Mouse (Mus musculus) large intestine, adult 2 months (tissue): ENCODE data around the gene Lacc1. TPM values are rescaled to one million over a fixed set of nuclear protein-coding genes. Genes with fewer than 3 reads are reported as not detected.
"Not testable (repeated sequence)": the region's sequence is repeated elsewhere in the genome, so short reads cannot be mapped to it uniquely, and the experiment has no call there.

Experiments
- DNase-seq: peaks from one replicate; pipeline ENCODE4 v3.0.0-alpha.2; 2012; ENCODE audit warnings: low read depth, low spot score
- WGBS: fragments of 180-500 bp; shearing (Covaris S2); methylation state at CpG from one replicate; pipeline ENCODE4 v1.1.7; 2018; 5-methylcytosine and 5-hydroxymethylcytosine counted together
- polyA plus RNA-seq: library from polyadenylated mRNA; depleted of rRNA; stranded (reverse); fragments of >200 nt; gene quantifications from 2 replicates; pipeline ENCODE4 v1.2.3, GENCODE M21; 2012; rRNA removed

Lacc1 gene
- 4.4 and 5.2 TPM in 2 replicates for polyA plus RNA-seq

DNA sequence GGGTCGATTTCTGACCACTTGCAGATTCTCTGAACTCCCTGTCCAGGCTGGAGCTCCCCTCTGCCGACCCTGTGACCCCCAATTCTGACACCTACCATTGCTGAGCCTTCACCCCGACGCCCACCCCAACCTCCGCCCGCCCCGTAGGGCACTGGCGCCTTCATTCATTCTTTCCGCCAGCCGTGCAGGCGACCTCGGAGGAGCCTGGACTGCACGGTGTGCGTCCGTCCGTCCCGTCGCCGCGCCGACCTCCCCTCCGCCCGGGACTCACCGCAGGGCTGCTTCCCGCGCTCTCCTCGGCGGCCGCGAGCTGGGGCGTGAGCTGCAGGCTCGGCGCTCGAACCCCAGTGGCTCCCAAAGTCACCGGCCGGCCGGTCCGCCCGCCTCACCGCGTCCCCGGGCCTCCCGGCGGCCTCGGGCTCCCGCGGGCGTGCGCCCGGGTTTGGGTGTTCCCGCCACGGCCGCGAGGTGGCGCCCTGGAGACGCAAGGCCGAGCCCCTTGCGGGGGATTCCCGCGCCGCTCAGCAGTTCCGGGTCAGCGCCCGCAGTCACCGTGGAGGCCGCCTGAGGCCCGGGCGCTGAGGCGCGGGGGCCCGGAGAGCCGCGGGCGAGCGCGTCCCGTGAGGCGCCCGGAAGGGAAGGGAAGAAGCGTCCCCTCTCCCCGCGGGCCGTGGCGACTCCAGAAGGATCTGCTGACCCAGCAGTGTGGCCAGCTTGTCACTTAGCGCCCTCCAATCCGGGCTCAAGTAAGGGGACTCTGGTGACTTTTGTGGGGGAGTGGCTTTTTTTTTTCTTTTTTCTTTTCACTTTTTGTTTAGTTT, at the start of gene Lacc1, which contains the start of gene Ccdc122:
Gene Lacc1, minus strand, starts transcription at position 679 of the 821 bp plus-strand sequence.
Gene Ccdc122, plus strand, starts transcription at position 547 of the 821 bp plus-strand sequence.
- 1% methylated on average over 85 of the region's 86 CpGs for WGBS

GRCm38 (mm10) chr14:77081248-77081647, 44.5 kb upstream of the Lacc1 start:
- no peak for DNase-seq
- WGBS: 91% methylated on average over 5 of the region's 5 CpGs

More for the DNA sequence above, at the start of gene Lacc1, which contains the start of gene Ccdc122:
- DNase-seq: peak; percentile 50

GRCm38 (mm10) chr14:77069361-77069760, 32.7 kb upstream of the Lacc1 start:
- WGBS: 57% methylated on average over 1 of the region's 1 CpGs
- DNase-seq: no peak

DNA sequence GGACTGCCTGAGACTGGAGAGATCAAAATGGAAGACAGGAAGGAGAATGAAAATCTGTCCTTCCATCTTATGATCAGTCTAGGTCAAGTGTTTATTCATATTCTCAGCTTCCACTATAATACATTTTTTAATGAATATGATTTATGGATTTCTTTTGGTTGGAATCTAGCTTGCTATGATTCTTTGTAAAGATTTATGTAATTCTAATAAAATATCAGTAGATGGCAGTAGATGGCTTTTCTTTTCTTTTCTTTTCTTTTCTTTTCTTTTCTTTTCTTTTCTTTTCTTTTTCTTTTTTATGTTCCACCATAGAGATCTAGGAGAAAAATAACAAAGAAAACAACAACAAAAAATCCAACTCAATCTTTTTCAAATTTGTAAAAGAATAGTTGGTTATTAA, 16.6 kb upstream of the Lacc1 start:
- DNase-seq: no peak

GRCm38 (mm10) chr14:77037832-77038425, 1.2 kb upstream of the Lacc1 start:
- 30% methylated on average over 8 of the region's 8 CpGs for WGBS
- DNase-seq: no peak

DNA sequence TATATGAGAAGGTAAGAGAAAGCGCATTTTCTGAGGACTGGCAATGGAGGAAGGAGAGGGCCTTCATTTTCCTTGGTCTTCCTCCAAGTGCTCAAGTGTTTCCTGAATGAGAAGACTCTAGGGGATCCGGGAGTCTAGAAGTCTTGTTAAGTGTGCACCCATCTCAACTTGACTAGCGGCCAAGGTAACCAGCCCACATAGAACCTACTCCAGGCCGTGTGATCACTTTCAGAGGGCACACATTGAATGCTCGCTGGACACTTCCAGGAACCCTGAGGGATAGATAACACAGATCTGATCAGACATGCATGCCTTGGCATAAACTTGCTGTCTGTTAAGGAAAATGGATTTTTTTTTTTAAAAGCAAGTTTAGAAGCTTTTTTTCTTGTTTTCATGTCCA, 626 bp upstream of the Lacc1 start:
- WGBS: 26% methylated on average over 5 of the region's 5 CpGs

GRCm38 (mm10) chr14:77034970-77035369, 1.7 kb downstream of the Lacc1 start:
- no peak for DNase-seq
- WGBS: 83% methylated on average over 8 of the region's 8 CpGs

More for the DNA sequence above, 626 bp upstream of the Lacc1 start:
- peak; percentile 28 for DNase-seq

DNA sequence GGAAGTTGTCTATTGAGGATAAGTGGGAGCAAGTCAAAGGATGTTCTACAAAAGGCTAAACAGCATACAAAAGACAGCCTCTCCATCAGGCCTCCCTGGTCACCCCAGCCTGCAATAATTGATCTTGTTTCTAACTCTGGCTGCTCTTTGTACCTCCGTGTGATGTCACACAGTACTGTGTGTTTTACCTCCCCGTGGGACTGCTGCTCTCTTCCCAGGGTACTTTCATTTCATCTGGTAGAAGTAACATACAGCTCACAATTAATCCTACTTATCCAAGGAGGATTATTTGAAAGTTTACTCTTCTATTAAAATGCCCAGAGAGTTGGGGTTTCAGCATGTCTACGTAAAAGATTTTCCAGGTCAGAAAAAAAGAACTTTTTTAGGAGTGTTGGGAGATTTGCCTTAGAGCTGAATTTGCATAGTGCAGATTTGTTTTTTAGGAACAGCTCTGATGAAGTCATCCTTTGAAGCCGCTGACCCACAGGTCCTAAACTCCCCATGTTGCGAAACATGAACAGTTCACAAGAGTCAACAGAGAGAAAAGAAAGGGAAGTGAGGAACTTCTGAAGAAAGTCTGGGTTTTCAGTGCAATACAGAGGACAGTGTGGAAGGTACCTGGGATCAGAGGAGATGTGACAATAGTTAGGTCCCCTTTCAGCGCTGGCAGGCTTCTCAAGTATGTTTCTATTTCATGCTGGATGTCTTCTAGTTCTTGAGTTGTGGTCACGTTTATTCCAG, 2.4 kb downstream of the Lacc1 start:
- DNase-seq: no peak
- WGBS: 36% methylated on average over 7 of the region's 7 CpGs

DNA sequence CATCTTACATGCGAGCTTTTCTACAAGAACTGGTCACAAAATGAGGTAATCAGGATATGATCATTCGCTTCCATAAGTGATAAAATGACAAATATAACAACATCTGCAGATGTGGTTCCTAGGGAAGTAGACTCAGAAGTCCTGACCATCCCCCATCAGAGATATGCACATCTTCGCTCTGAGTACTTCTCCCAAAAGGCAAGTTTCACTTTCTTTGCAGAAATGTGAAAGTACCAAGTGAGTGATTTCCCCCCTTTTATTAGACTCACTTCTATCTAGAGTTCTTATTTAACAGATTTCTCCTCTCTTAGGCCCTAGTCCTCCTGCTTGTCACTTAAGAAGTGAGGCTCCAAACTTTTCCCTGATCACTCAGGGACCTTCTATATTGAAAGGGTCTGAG, 3.3 kb downstream of the Lacc1 start:
- no peak for DNase-seq
- 92% methylated on average over 3 of the region's 3 CpGs for whole genome bisulfite sequencing

GRCm38 (mm10) chr14:77032433-77032832, 4.3 kb downstream of the Lacc1 start:
- DNase-seq: no peak
- 81% methylated on average over 5 of the region's 5 CpGs for WGBS

DNA sequence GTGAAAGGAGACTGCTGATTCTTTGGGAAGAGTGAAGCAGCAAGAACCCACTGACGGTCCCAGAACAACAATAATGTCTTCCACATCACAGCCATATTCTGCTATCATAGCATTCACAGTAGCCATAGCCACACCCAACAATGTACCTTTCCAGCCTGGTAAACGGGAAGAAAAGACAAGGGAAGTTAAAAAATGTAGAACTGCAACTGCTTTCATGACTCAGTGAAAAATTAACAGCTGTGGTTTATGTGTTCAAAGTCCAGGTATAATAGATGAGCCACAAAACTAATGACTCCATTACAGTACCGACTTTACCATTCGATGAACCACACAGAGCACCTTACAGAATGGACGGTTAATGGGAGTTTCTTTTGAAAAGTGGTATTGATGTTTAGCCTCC, 5.9 kb downstream of the Lacc1 start:
- peak; percentile 33 for DNase-seq
- 38% methylated on average over 5 of the region's 5 CpGs for WGBS

DNA sequence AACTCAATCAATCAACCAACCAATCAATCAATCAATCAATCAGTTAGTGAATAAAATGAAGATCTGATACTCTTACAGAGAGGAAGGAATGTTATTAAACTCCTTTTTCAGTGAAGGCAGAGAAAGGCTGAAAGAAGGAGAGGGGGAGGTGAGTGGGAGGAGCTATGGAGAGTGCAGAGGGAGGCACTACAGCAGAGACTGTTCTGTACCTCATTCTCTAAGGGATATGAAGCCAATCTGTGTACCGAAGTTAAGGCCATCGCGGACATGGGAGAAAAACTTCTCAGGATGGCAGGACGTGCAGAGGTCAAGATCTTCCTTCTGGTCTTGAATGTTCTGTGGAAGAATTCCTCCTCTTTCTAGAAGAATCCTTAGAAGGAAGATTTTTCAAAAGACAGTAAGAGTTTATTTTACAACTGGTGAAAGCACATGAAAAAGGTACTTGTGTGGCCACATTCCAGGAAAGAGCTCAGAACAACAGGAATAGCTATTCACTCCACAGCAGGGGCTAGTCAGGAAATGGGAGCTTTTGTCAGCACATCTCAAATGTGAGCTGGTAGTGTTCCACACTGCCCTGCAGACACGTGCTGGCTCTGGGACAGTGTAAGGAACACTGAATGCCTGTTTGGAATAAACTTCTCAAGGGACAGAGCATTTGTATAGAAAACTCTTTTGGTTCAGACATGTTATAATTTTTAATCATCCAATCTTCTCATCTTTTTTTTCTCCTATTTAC, 7.2 kb downstream of the Lacc1 start:
- no peak for DNase-seq
- 74% methylated on average over 5 of the region's 5 CpGs for WGBS

DNA sequence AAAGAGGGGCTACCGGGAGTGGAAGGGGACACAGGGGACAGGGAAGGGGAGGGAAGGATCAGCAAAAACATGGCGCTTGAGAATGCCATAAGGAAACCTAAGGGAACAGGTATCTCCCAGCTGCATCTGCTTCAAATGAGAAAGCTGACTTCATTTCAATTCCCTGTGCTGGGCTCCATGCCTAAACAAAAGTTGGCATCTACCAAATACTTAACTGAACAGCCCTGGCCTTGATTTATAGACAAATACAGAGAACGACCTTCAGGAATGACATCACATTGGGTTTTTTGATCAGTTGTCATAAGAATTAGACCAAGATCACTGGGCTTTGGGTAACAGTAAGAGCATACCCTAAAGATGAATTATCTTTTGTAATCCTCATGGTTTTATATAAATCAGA, 12.2 kb downstream of the Lacc1 start:
- no peak for DNase-seq
- WGBS: 87% methylated on average over 3 of the region's 3 CpGs

- 25% methylated on average over 6 of the region's 6 CpGs for WGBS
- DNase-seq: peak; percentile 36
These were observed 19.5 kb downstream of the Lacc1 start for GRCm38 (mm10) chr14:77017211-77017610.

DNA sequence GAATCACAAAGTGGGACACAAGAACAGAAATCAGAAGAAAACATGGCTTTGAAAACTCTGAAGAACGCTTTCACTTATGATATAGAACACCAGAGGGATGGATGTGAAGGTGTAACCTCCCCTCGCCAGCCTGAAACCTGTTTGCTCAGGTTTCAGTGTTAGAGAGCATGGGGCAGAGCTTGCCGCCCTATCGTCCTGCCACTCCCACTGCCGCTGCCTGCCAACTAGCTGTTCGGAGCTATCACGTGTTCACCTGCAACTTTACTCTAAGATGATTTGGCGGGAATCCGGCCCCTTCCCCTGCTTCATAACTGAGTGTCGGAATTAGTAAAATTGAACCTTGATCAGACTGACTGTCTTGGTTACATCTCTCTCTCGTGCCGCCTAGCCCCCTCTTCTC, 19.9 kb downstream of the Lacc1 start:
- WGBS: 31% methylated on average over 12 of the region's 12 CpGs
- DNase-seq: not testable (repeated sequence)

GRCm38 (mm10) chr14:77011804-77012203, 24.9 kb downstream of the Lacc1 start:
- DNase-seq: no peak
- WGBS: 16% methylated on average over 3 of the region's 3 CpGs

GRCm38 (mm10) chr14:77008238-77008637, 28.5 kb downstream of the Lacc1 start:
- WGBS: 3% methylated on average over 3 of the region's 3 CpGs
- peak; percentile 71 for DNase-seq

DNA sequence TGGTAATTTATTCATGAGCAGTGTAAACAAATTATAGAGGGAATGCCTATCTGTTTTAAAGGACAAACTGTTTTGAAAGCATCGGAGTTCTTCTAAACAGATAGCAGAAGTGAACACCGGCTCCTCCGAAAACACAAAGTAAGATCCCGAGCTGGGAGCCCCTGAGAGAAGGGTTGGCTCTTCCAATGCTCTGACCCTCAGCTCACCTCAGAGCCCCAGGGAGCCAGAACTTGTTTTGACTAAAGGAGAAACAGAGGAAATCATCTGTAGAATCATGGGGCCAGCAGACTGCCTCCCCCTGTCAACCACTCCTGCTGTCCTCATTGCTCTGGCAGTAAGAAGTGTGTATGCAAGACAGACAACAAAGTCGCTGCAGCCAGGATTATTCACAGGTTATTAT, 31.1 kb downstream of the Lacc1 start:
- WGBS: 74% methylated on average over 5 of the region's 5 CpGs

GRCm38 (mm10) chr14:77004740-77005139, 32.0 kb downstream of the Lacc1 start:
- 27% methylated on average over 8 of the region's 8 CpGs for WGBS
- no peak for DNase-seq

More for the DNA sequence above, 31.1 kb downstream of the Lacc1 start:
- DNase-seq: no peak

DNA sequence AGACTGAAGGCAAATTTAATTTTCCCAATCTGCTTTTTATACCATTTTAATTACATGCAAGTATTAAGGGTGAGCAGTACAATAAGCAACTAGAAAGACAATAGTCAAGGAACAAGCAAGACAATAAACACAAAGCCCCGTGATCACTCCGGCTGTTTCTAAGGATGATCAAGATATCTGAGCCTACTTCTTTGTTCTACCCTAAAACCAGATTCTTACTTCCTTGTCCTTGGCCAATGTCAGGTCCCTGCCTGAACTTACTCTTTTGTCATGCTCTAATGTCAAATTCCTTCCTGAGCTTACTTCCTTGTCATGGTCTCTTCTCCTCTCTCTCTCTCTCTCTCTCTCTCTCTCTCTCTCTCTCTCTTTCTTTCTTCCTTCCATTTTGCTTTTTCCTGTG, 46.4 kb downstream of the Lacc1 start:
- not testable (repeated sequence) for DNase-seq
- WGBS: 86% methylated on average over 2 of the region's 2 CpGs
